Mouse (Mus musculus) heart, embryonic 12.5 days (tissue): ENCODE data around the gene Lekr1. TPM values are rescaled to one million over a fixed set of nuclear protein-coding genes. Genes with fewer than 3 reads are reported as not detected.
"Not testable (repeated sequence)": the region's sequence is repeated elsewhere in the genome, so short reads cannot be mapped to it uniquely, and the experiment has no call there.

ENCODE experiments used
- ATAC-seq: fragments of 200-750 bp; cut with Nextera tagmentation; 2 replicates; pipeline ENCODE4 v1.8.0; 2017; ENCODE audit warnings: moderate TSS enrichment, moderate library complexity; ENCODE audit not compliant: insufficient number of reproducible peaks, low FRiP score
- H3K27ac ChIP-seq: fragments of 300-500 bp; sonication (generic); 2 replicates; pipeline ENCODE4 v1.5.1; 2016; ENCODE audit warnings: mild to moderate bottlenecking, moderate library complexity; ENCODE audit not compliant: poor library complexity, severe bottlenecking
- H3K27me3 ChIP-seq: fragments of 300-500 bp; sonication (generic); replicated peaks from 2 replicates; pipeline ENCODE4 v1.6.1; 2016; ENCODE audit warnings: mild to moderate bottlenecking, moderate library complexity
- H3K36me3 ChIP-seq: fragments of 300-500 bp; sonication (generic); 2 replicates; pipeline ENCODE4 v1.6.1; 2016; ENCODE audit warnings: mild to moderate bottlenecking, moderate library complexity
- H3K4me1 ChIP-seq: fragments of 300-500 bp; sonication (generic); replicated peaks from 2 replicates; pipeline ENCODE4 v1.6.1; 2016; ENCODE audit warnings: mild to moderate bottlenecking
- H3K4me2 ChIP-seq: fragments of 300-500 bp; sonication (generic); 2 replicates; pipeline ENCODE4 v1.6.1; 2016; ENCODE audit warnings: mild to moderate bottlenecking, moderate library complexity
- H3K4me3 ChIP-seq: fragments of 300-500 bp; sonication (generic); 2 replicates; pipeline ENCODE4 v1.5.1; 2016; ENCODE audit warnings: mild to moderate bottlenecking
- H3K9ac ChIP-seq: fragments of 300-500 bp; sonication (generic); 2 replicates; pipeline ENCODE4 v1.6.1; 2016; ENCODE audit warnings: mild to moderate bottlenecking, moderate library complexity
- H3K9me3 ChIP-seq: fragments of 300-500 bp; sonication (generic); replicated peaks from 2 replicates; pipeline ENCODE4 v1.6.1; 2016; ENCODE audit warnings: mild to moderate bottlenecking, moderate library complexity
- WGBS: fragments of 180-500 bp; shearing (Covaris S2); methylation state at CpG from one replicate; pipeline ENCODE4 v1.1.7; 2016; 5-methylcytosine and 5-hydroxymethylcytosine counted together
- polyA plus RNA-seq: library from polyadenylated mRNA; unstranded; fragments of >200 nt; fragmentation: Nextera tagmentation; extraction: Ambion mirVana; gene quantifications from 2 replicates; pipeline ENCODE4 v1.2.1, GENCODE M21; 2016

Gene Lekr1
- polyA plus RNA-seq, 1 experiment from 2014 or later, result 6.9 TPM

- not testable (repeated sequence) for H3K27ac ChIP-seq, H3K4me3 ChIP-seq, ATAC-seq, H3K9me3 ChIP-seq, H3K9ac ChIP-seq, H3K4me1 ChIP-seq, H3K4me2 ChIP-seq, H3K27me3 ChIP-seq, H3K36me3 ChIP-seq
- WGBS, result 90% methylated on average over 7 of the region's 7 CpGs
Measured at GRCm38 (mm10) chr3:65769666-65770065, 103.6 kb downstream of the Lekr1 start.

GRCm38 (mm10) chr3:65773910-65774309 lies 107.9 kb downstream of the Lekr1 start:
- 86% methylated on average over 1 of the region's 1 CpGs for WGBS

DNA sequence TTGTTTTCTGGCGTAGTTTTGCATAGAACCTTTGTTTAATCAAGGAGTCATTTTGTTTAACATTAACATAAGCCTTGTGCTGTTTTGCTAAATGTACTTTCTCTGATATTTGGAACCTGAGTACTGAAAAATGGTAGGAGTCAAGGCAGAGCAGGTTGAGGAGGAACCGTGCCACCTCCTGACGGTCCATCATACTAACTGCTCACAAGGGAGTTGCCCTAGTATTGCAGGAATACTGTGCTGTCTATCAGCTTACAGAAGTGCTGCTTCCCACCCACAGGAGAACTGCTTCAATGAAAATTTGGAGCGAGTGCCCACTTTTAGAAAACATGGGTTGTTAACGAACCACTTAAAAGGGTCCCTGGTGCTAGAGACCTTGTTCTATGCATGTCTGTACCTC lies 109.1 kb downstream of the Lekr1 start:
- no peaks in the 10 kb centered on the region for H3K36me3 ChIP-seq
- no peak for ATAC-seq
- 68% methylated on average over 5 of the region's 5 CpGs for WGBS
- no peak overlapping the region for H3K27ac ChIP-seq
- H3K27me3 ChIP-seq, result no peaks in the 10 kb centered on the region
- H3K4me1 ChIP-seq, result no peaks in the 10 kb centered on the region
- H3K4me3 ChIP-seq, result no peak overlapping the region
- H3K9ac ChIP-seq, result no peak overlapping the region
- H3K9me3 ChIP-seq, result no peaks in the 10 kb centered on the region
- no peak overlapping the region for H3K4me2 ChIP-seq

More at GRCm38 (mm10) chr3:65773910-65774309, 107.9 kb downstream of the Lekr1 start:
- H3K27ac ChIP-seq, result no peak overlapping the region
- H3K4me3 ChIP-seq, result no peak overlapping the region
- H3K4me2 ChIP-seq, result no peak overlapping the region
- H3K9ac ChIP-seq, result no peak overlapping the region
- H3K27me3 ChIP-seq, result no peaks in the 10 kb centered on the region
- no peaks in the 10 kb centered on the region for H3K36me3 ChIP-seq
- no peaks in the 10 kb centered on the region for H3K9me3 ChIP-seq
- no peaks in the 10 kb centered on the region for H3K4me1 ChIP-seq
- no peak for ATAC-seq

DNA sequence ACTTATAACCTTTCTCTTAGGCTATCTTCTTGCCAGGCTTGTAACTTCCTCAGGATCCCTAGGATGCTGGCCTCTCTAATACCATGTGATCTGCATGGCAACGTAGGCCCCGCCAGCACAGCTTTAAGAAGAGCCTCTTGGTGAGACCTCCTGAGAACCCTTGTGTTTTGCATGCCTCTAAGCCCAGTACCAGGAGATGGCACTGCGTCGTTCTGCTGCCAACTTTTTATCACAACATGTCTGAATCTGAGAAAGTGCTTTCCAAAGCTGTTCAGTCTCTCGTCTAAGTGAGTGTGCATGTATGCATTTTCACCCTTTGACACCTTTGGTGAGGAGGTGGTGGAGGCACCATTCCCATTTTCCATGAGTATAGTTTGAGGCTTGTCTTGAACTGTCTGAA lies 116.2 kb downstream of the Lekr1 start:
- H3K27ac ChIP-seq, result no peak overlapping the region
- ATAC-seq, result no peak

DNA sequence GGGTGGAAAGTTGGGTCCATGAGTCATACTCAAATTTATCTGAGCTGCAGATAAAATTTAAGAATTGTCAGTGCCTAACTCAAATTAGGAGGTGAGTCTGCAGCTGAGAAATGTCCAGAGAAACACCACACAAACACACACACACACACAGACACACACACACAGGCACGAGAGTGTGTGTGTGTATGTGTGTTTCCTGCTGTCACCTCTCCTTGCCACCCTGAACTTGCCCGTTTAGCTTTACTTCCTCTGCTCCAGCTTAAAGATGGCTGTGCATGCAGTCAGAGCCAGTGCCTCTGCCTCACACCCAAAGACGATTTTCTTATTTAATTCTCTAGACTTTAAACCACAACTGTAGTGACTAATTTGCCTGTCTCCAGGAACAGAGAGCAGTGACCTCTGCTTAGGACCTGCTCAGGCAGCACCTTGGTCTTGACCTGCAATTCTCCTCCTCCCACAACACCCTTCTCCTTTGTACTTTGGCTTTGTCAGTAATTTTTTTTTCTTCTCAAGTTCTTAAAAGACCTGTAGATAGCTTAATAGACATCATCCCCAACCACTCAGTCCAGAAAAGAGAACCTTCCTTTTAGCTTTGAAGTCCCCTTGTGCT lies 124.2 kb downstream of the Lekr1 start:
- no peaks in the 10 kb centered on the region for H3K36me3 ChIP-seq
- no peak for ATAC-seq
- H3K4me2 ChIP-seq, result no peak overlapping the region
- WGBS, result 44% methylated on average over 3 of the region's 3 CpGs
- no peaks in the 10 kb centered on the region for H3K27me3 ChIP-seq
- H3K4me3 ChIP-seq, result no peak overlapping the region
- H3K9me3 ChIP-seq, result no peaks in the 10 kb centered on the region
- H3K9ac ChIP-seq, result no peak overlapping the region
- H3K4me1 ChIP-seq, result no peaks in the 10 kb centered on the region; the same call in 1 of the 2 replicates
- no peak overlapping the region for H3K27ac ChIP-seq

More for the DNA sequence above, 116.2 kb downstream of the Lekr1 start:
- no peaks in the 10 kb centered on the region for H3K27me3 ChIP-seq
- 0 out of 2 replicates have a peak, but pooled peaks cover 10% of the 10 kb centered on the region for H3K4me1 ChIP-seq
- H3K36me3 ChIP-seq, result no peaks in the 10 kb centered on the region
- H3K4me2 ChIP-seq, result no peak overlapping the region
- no peak overlapping the region for H3K9ac ChIP-seq
- H3K4me3 ChIP-seq, result no peak overlapping the region
- H3K9me3 ChIP-seq, result no peaks in the 10 kb centered on the region
- 38% methylated on average over 5 of the region's 5 CpGs for WGBS

GRCm38 (mm10) chr3:65793561-65793960 lies 127.5 kb downstream of the Lekr1 start:
- Histone ChIP-seq H3K9ac (no peak overlapping the region), H3K36me3 (no peaks in the 10 kb centered on the region), H3K4me1 (no peaks in the 10 kb centered on the region; the same call in 1 of the 2 replicates), H3K27me3 (no peaks in the 10 kb centered on the region), H3K27ac (no peak overlapping the region), H3K4me2 (no peak overlapping the region), H3K9me3 (no peaks in the 10 kb centered on the region; the same call in 1 of the 2 replicates), H3K4me3 (no peak overlapping the region)
- WGBS, result 75% methylated on average over 4 of the region's 4 CpGs
- no peak for ATAC-seq

GRCm38 (mm10) chr3:65794711-65795110 lies 128.7 kb downstream of the Lekr1 start:
- no peak overlapping the region for H3K4me2 ChIP-seq
- H3K9ac ChIP-seq, result no peak overlapping the region
- no peak overlapping the region for H3K4me3 ChIP-seq
- no peaks in the 10 kb centered on the region; the same call in 1 of the 2 replicates for H3K9me3 ChIP-seq
- H3K27me3 ChIP-seq, result no peaks in the 10 kb centered on the region
- no peaks in the 10 kb centered on the region for H3K36me3 ChIP-seq
- no peak for ATAC-seq
- H3K4me1 ChIP-seq, result no peaks in the 10 kb centered on the region; the same call in 1 of the 2 replicates
- 84% methylated on average over 2 of the region's 2 CpGs for WGBS
- no peak overlapping the region for H3K27ac ChIP-seq

DNA sequence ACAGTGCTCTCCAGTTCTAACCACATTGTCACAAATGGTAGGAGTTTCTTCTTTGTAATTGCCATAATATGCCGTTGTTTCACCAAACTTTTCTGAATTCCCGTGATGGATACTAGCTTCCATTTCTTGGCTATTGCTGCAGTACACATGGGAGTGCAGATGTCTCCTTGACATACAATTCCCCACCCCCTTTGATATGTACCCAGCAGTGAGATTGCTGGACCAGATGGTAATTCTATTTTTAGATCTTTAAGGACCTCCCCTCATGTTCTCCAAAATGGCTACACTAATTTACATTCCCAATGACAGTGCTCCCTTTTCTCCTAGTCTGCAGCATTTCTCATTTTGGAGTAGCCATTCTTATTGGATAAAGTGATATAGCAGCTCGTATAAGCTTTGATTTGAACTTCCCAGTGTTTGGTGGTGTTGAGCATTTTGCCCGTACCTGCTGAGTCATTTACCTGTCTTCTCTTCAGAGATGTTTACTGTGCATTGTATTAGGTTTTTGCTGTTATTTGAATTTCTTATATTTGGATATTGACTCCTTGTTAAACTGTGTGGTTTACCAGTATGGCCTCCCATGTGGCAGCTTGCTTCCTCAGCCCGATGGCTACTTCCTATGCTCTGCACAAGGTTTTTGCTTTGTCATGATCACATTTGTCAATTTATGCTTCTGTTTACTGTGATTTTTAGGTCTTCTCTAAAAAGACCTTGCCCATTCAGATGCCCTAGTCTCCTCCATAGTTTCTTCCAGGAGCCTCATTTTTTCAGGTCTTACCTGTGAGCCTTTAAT lies 131.5 kb downstream of the Lekr1 start:
- no peak for ATAC-seq
- WGBS, result 87% methylated on average over 5 of the region's 5 CpGs
- H3K4me2 ChIP-seq, result no peak overlapping the region
- no peak overlapping the region for H3K4me3 ChIP-seq
- H3K27ac ChIP-seq, result no peak overlapping the region
- no peaks in the 10 kb centered on the region; the same call in 1 of the 2 replicates for H3K9me3 ChIP-seq
- no peaks in the 10 kb centered on the region for H3K4me1 ChIP-seq
- no peaks in the 10 kb centered on the region for H3K27me3 ChIP-seq
- no peaks in the 10 kb centered on the region for H3K36me3 ChIP-seq
- no peak overlapping the region for H3K9ac ChIP-seq

- 81% methylated on average over 4 of the region's 4 CpGs for WGBS
- H3K4me1 ChIP-seq, result no peaks in the 10 kb centered on the region
- no peak overlapping the region for H3K9ac ChIP-seq
- H3K27me3 ChIP-seq, result no peaks in the 10 kb centered on the region
- H3K27ac ChIP-seq, result no peak overlapping the region
- H3K36me3 ChIP-seq, result no peaks in the 10 kb centered on the region
- no peaks in the 10 kb centered on the region; the same call in 1 of the 2 replicates for H3K9me3 ChIP-seq
- no peak for ATAC-seq
- H3K4me3 ChIP-seq, result no peak overlapping the region
- no peak overlapping the region for H3K4me2 ChIP-seq
Measured at GRCm38 (mm10) chr3:65800962-65801361, 134.9 kb downstream of the Lekr1 start.

DNA sequence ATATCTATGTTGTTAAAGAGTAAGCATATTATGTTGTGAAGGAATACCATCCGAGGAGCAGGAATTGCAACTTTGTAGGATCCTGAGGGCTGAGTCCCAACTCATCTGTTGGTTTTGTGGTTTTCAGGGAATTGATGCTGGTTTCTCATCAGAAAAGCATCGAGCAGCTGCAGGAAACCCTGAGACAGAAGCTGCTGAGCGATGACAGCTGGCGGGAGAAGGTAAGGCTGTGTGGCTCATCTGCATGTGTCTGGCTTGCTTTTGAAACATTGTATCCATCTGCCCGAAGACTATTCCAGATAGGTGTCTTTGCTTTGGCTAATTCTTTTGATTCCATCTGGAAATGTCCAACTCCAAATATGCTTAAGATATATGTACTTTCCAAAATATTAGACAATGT lies 136.2 kb downstream of the Lekr1 start:
- no peaks in the 10 kb centered on the region for H3K4me1 ChIP-seq
- no peak overlapping the region for H3K27ac ChIP-seq
- H3K27me3 ChIP-seq, result no peaks in the 10 kb centered on the region
- no peaks in the 10 kb centered on the region; the same call in none of the 2 replicates for H3K9me3 ChIP-seq
- 77% methylated on average over 5 of the region's 5 CpGs for WGBS
- no peak overlapping the region for H3K4me3 ChIP-seq
- H3K36me3 ChIP-seq, result no peaks in the 10 kb centered on the region
- no peak overlapping the region for H3K9ac ChIP-seq
- no peak for ATAC-seq
- no peak overlapping the region for H3K4me2 ChIP-seq

DNA sequence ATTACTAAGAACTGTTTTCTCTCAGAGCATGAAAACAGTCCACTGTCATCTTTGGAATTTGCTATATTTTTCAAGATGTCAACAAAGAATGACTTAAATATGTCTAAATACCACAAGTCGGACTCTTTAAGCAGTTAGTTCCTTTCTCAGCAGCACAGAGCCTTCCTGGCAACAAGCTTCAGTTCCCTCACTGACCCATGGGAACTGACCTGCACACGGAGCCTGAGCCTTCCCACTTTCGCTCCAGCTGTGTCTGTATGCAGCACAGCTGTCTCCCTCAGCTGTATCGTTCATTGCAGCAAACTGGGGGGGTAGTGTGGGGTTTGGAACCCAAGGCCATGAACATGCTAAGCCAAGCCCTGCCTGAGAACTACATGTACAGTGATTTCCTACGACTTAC lies 136.8 kb downstream of the Lekr1 start:
- H3K27ac ChIP-seq, result no peak overlapping the region
- H3K4me1 ChIP-seq, result no peaks in the 10 kb centered on the region
- H3K9me3 ChIP-seq, result no peaks in the 10 kb centered on the region; the same call in 1 of the 2 replicates
- no peak overlapping the region for H3K4me2 ChIP-seq
- no peak overlapping the region for H3K4me3 ChIP-seq
- no peak for ATAC-seq
- no peaks in the 10 kb centered on the region for H3K36me3 ChIP-seq
- 70% methylated on average over 5 of the region's 5 CpGs for WGBS
- no peaks in the 10 kb centered on the region for H3K27me3 ChIP-seq
- no peak overlapping the region for H3K9ac ChIP-seq
